Mouse (Mus musculus) ovary, postnatal 14 days (tissue): ENCODE measurements at regions not wholly inside any gene's neighbourhood (a gene's known extent, or its start where the extent isn't known, plus 50 kb on each side); places are given as distances from the start of the nearest gene placed in this dataset.

Experiments
- DNase-seq: peaks from one replicate; pipeline ENCODE4 v3.0.0; 2022; ENCODE audit warnings: low spot score

DNA sequence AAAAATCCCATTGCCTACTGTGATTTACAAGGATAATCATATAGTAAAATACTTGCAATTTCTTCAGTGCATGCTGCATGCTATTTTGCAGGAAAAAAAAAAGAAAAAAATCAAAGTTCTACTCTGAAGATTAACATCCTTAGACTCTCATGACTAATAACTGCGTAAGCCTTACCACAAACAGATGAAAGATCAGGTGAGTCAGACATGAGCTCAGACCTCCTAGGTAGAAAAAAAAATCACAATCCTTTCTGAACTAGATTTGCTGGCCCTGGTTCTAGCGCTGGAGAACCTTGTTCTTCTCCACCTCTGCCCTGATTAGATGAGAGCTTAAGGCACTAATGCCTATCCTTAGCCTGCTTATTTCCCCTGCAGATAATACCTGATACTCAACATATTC is 96.1 kb upstream of the Snap25 start:
- DNase-seq = no peak

GRCm38 (mm10) chr2:136618114-136618513 is 95.1 kb upstream of the Snap25 start:
- DNase-seq = no peak

DNA sequence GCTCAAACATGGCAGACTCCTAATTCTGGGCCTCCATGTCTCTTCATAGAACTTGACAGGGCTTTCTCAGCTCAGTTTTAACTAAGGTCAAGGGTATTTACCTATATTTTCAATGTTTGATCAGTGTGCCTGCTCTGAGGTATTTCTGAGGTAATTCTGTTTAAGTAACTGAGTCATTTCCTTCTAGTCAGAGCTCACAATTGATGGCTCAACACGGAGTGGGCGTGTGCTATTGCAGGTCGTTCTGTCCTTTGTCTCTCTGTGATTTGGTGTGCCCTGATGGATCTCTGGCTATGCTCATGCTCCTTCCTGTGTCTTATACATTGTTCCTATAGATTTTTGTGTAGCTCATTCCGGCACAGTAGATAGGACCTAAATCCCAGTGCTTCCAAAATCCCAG is 92.9 kb upstream of the Snap25 start:
- DNase-seq = no peak

DNA sequence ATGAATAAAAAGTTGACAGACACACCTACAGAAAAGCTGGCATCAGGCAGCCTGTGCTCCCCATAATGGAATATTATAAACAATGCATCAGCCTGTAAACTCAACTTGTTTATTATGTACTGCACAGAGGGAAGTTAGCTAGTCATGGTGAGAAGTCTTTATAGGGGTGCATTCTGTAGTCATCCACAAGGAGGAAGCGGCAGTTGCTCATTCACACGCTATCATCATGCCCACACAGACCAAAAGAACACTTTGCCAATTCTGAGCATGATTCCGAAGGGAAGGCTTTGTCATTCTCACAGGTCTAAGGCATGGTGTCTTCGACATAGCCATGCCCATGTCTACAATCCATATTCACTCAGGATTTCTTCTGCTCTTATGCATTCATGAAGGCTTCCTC is 92.3 kb upstream of the Snap25 start:
- DNase-seq = no peak

DNA sequence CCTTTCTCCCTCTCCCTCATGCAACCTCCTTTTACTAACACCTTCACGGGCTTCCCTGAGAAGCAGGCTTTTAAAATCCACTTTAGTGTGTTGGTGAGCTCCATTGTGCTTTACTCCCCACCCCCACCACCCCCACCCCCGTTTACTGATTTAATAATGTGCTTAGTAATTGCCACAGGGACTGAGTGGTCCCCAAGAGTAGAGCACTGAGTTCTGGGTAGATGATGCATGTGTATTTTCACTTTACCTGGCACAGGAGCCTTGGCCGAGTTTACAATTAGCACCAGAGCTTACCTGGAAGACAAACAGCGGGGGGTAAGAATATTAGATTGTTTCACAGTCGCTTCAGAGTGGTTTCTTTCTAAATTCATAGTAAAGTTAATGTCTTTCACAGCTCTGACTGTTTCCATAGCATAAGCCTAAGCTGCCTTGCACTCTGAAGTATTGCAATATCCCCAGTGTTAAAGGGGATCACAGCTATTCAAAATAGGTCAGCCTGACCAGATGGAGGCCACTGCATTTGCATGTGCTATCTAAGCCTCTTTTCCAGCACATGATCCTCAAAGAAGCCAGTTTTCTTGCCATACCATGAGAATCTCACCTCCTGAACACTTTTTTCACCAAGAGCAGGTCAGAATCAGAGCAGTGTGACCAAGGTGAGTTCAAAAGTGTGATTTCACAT is 89.3 kb upstream of the Snap25 start:
- DNase-seq = no peak

GRCm38 (mm10) chr2:136624490-136624850 is 88.8 kb upstream of the Snap25 start:
- DNase-seq = no peak

DNA sequence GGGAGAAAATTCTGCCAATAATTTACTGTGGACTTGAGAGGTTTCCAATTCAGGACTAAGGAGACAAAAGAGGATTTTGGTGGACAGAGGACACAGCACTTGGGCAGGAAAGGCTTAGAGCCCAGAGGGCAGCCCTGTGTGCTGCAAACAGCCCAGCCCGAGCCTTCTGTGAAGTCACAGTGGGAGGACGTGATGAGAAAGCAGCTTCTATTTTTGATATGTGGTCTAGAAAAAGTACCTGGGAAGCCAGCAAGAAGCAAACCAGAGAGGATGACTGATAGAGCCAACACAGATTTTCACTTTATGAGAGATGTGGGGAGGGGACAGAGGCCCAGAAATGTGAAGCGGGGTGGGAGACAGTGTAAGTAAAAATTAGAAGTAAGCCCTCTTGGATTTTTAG is 66.3 kb upstream of the Snap25 start:
- no peak for DNase-seq

GRCm38 (mm10) chr2:136648606-136649005 is 64.6 kb upstream of the Snap25 start:
- peak; percentile 16 for DNase-seq

DNA sequence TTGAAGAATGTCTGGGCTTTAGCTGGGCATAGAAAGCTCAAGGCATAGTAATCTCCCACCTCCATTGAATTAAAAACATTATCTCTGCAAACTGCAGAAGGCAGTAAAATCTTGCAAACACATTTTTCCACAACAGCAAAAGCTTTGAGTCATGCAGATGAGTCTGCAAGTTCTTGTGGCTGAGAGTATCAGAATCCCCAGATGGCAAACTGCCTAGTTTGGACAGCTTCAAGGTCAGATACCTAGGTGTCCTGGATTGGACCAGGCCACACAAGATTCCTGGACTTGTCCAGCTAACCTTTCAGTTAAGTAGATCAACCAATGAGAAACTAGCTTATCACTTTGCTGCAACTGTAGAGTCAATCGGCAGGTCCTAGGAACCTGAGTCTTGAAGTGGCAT is 62.5 kb upstream of the Snap25 start:
- DNase-seq = no peak

DNA sequence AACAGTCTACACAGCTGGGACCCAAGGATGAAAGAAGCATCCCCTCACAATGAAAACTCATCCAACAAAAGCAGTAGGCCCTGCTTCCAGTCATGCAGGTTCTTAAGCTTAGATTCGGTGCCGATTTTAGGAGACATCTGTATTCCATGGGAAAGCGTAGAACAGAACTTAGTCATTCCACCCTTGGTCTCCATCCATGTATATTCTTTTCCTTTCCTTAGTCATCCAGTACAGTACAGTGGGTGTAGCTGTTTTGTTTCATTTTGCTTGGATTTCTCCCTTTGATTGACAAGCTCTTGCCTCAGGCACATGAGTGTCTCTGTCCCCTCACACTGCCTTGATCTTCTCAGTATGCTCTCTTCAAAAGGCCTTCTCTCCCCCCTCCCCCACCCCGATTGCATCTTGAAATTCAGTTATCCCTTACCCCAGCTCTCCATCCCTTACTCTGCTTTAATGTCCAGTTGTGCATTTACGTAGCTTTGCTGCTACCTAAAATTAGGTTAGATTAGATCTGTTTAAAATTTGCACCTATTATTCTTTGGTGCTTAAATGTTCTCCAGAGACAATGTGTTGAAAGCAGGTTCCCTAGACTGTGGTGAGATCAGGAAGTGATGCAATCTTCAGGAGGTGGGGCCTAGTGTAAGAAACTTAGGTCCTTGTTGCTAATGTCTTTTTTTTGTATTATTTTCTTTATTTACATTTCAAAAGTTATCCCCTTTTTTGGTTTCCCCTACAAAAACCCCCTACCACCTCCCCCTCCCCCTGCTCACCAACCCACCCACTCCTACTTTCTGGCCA is 60.8 kb upstream of the Snap25 start:
- DNase-seq = no peak
